ENCODE assay signal across 11 mouse cellular contexts in genomic region chr9:79926464-79927155, GRCm38 (mm10).
DNase-seq lines count a peak whose midpoint lies in the region; ATAC-seq and TF ChIP-seq lines count a peak whose summit lies in the region.
"Had no signal": no experiment of that assay in that cellular context is flagged by ENCODE, and none has a peak within 500 bp of the region (broad histone marks: within the 10 kb centered on the region; RNA-seq: fewer than 3 reads in every experiment).

No protein-coding gene starts in this region.

- no peak overlapping the region for H3K9ac ChIP-seq in heart, embryonic 11.5 days (ENCODE audit: low read depth, low read length)
- no peak overlapping the region for H3K9ac ChIP-seq in kidney, embryonic 16.5 days (replicated peaks; ENCODE audit: low read length)

- no peaks in the 10 kb centered on the region for H3K36me3 ChIP-seq in heart, embryonic 11.5 days (ENCODE audit: control insufficient read depth, insufficient read depth, low read length)
- H3K36me3 ChIP-seq in kidney, embryonic 16.5 days (ENCODE audit: insufficient read depth, low read length) = no peaks in the 10 kb centered on the region

- no peak for TF ChIP-seq CTCF in Patski (IDR thresholded peaks at IDR 0.05)

- peak; percentile 61 for ATAC-seq in Patski
- 0 out of 2 replicates have a peak, but pooled peaks have one; percentile 57 for ATAC-seq in heart, embryonic 11.5 days (replicated peaks; ENCODE audit: insufficient number of reproducible peaks, low FRiP score, low TSS enrichment)
- no peak for ATAC-seq in kidney, embryonic 16.5 days (ENCODE audit: low FRiP score, low TSS enrichment)
- ATAC-seq: inflammation-experienced regulatory T-cells, adult 6 months had no signal

- peaks cover 19% of the 10 kb centered on the region for H3K4me1 ChIP-seq in heart, embryonic 11.5 days (ENCODE audit: control insufficient read depth, insufficient read depth, low read length)
- H3K4me1 ChIP-seq in kidney, embryonic 16.5 days (ENCODE audit: insufficient read depth, low read length) = peaks cover 9% of the 10 kb centered on the region

- DNase-seq in heart, adult 11 months = peak; percentile 96
- DNase-seq in heart, postnatal 25 days (ENCODE audit: low spot score) = no peak
- DNase-seq in Patski (ENCODE audit: low read depth, low spot score) = peak; percentile 44
- DNase-seq in lung, postnatal 4 days = peak; percentile 18 to 47
- DNase-seq in natural killer cell, adult 2 months (ENCODE audit: low spot score in 2 of 2) = no peak
- no peak for DNase-seq in cerebellum, postnatal 10 days
- DNase-seq: left cerebral cortex, postnatal 4 days; thymus, postnatal 25 days had no signal

- CTCF ChIA-PET in Patski (lab: Charles Lee) = interaction anchor here (0.9 to 1.2 kb wide), 2 partner anchors 21 to 36 kb away, joined by 3 read pairs; no protein-coding TSS in a partner anchor

- intact Hi-C loops in heart, postnatal 25 days (cut with DNase I) = loop anchor here (2.0 kb wide), 1 partner anchor 50 kb away; no protein-coding TSS in a partner anchor

- H3K27me3 ChIP-seq in Patski = no peaks in the 10 kb centered on the region
- no peaks in the 10 kb centered on the region for H3K27me3 ChIP-seq in heart, embryonic 11.5 days (ENCODE audit: control insufficient read depth, insufficient read depth, low read length)
- H3K27me3 ChIP-seq in kidney, embryonic 16.5 days (ENCODE audit: insufficient read depth, low read length) = no peaks in the 10 kb centered on the region

- H3K9me3 ChIP-seq in heart, embryonic 11.5 days (replicated peaks; ENCODE audit: control insufficient read depth, low read length) = no peaks in the 10 kb centered on the region
- no peaks in the 10 kb centered on the region for H3K9me3 ChIP-seq in kidney, embryonic 16.5 days (ENCODE audit: low read length)

- 68% methylated on average over 9 of the region's 9 CpGs for WGBS in heart, embryonic 11.5 days (ENCODE audit: insufficient replicate concordance)
- WGBS in kidney, embryonic 16.5 days = 76% methylated on average over 9 of the region's 9 CpGs

- in situ Hi-C loops in Patski (cut with MboI; ENCODE audit: low pct_unique_long_range_greater_than_20kb) = no loop called here

- H3K27ac ChIP-seq in heart, embryonic 11.5 days (ENCODE audit: low read depth, low read length) = no peak overlapping the region
- no peak overlapping the region for H3K27ac ChIP-seq in kidney, embryonic 16.5 days (ENCODE audit: low read length)

- POLR2A ChIA-PET in Patski (lab: Charles Lee) = no interaction called here

- H3K4me3 ChIP-seq in heart, embryonic 11.5 days (ENCODE audit: low read depth, low read length) = no peak overlapping the region
- H3K4me3 ChIP-seq in kidney, embryonic 16.5 days (ENCODE audit: low read length) = no peak overlapping the region

- no peak overlapping the region for H3K4me2 ChIP-seq in heart, embryonic 11.5 days
- no peak overlapping the region for H3K4me2 ChIP-seq in kidney, embryonic 16.5 days (replicated peaks; ENCODE audit: low read depth, low read length)

Comparison
In these comparisons a context has a peak if more than half of its experiments do, and no peak if none do; other contexts are left out.
1. DNase-seq: peak in heart, adult 11 months (single experiment), Patski (single experiment) and lung, postnatal 4 days (2 of 2); none in heart, postnatal 25 days (single experiment), natural killer cell, adult 2 months (0 of 2) and cerebellum, postnatal 10 days (0 of 2).